Mouse (Mus musculus): ENCODE measurements around the gene Fam83c. TPM values are rescaled to one million over a fixed set of nuclear protein-coding genes. Genes with fewer than 3 reads are reported as not detected.
A peak's percentile ranks its signal among the peaks of the same experiment; 100 is the strongest.

The Fam83c gene
- total RNA-seq, 2 experiments from 2014 or later, result not detected

GRCm38 (mm10) chr2:155830841-155831240, 3.8 kb downstream of the Fam83c start:
- DNase-seq, result no peak

GRCm38 (mm10) chr2:155826630-155827424, 7.8 kb downstream of the Fam83c start, which contains the start of gene Eif6:
TSS of gene Eif6 (minus strand) at chr2:155826925.
- intact Hi-C loops (cut with DNase I), result no loop called here

More at GRCm38 (mm10) chr2:155830841-155831240, 3.8 kb downstream of the Fam83c start:
- intact Hi-C loops (cut with DNase I), result no loop called here

GRCm38 (mm10) chr2:155825904-155826629, 8.6 kb downstream of the Fam83c start:
- intact Hi-C loops (cut with DNase I), result no loop called here
- no peak for DNase-seq

More at GRCm38 (mm10) chr2:155826630-155827424, 7.8 kb downstream of the Fam83c start, which contains the start of gene Eif6:
- DNase-seq, result peak; percentile 89 to 92

DNA sequence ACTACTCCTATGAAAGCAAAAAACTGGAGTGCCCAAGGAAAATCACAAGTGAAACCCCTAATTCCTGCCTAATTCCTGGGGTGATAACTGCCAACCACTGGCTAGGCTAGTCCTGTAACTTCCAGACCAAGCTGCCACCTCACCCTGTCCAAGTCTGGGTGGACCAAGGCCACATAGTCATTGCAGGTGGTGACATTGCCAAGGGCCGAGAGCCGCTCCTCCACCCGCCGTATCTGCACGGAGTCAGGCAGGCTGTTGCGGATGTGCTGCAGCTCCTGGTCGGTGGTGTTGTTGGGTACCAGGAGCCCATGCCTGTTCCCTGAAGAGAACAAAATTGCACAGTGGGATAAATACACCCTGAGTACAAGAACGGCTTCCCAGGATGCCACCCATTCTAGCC, 10.9 kb downstream of the Fam83c start:
- intact Hi-C loops (cut with DNase I), result no loop called here
- DNase-seq, result no peak

GRCm38 (mm10) chr2:155820779-155821178, 13.9 kb downstream of the Fam83c start:
- intact Hi-C loops (cut with DNase I), result no loop called here

GRCm38 (mm10) chr2:155819449-155820251, 15.0 kb downstream of the Fam83c start:
- DNase-seq, result no peak
- intact Hi-C loops (cut with DNase I), result no loop called here

More at GRCm38 (mm10) chr2:155820779-155821178, 13.9 kb downstream of the Fam83c start:
- no peak for DNase-seq

DNA sequence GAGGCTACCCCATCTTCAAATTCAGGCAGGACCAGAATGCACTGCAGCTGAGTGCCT, 15.4 kb downstream of the Fam83c start, which contains the start of gene BC029722:
Gene BC029722 (minus strand): TSS at position 35 of the 57 bp plus-strand sequence.
- no peak for DNase-seq
- intact Hi-C loops (cut with DNase I), result no loop called here

GRCm38 (mm10) chr2:155818596-155819391, 15.9 kb downstream of the Fam83c start:
- intact Hi-C loops (cut with DNase I), result no loop called here
- DNase-seq, result peak; percentile 96

DNA sequence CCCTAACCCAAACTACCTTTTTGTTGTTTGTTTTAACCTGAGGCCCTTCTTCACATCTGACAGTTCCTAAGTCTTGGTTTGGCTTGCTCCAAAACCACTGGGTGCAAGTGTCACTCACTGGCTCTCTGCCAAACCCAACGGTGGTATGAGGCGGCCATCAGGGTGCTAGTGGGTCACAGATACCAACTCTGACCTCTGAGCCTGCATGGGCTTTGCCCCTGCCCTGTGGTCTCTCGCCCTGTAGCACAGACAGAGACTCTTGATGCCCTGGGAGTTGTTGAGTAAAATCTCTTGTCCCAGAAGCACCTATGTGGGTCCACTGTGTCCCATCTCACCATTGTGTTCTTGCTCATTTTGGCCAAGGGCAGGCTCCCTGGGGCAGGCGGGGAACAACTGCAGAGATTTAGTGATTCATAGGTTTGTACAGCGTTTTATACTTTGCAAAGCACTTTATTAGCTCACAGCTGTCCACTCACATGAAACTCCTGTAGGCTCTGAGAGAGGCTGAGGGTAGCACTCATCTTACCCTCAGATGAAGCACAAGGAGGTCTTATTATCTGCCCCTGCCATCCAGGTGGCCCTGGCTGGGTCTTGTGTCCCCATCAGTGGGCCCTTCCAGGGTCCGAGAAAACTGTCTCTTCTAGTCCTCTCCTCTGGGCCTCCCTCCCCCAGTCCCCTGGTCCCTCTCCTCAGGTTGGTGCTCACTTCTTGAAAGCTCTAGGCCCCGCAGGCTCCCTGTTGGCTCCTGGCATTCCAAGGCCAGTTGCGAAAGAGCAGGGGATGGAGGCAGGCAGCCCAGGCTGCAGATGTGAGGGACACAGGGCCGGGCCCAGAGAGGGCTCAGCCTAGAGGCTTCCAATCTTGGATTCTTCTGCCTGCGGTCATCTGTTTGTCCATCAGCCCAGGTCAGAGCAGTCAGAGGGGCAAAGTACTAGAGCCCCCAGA, 17.1 kb downstream of the Fam83c start:
- no peak for DNase-seq

DNA sequence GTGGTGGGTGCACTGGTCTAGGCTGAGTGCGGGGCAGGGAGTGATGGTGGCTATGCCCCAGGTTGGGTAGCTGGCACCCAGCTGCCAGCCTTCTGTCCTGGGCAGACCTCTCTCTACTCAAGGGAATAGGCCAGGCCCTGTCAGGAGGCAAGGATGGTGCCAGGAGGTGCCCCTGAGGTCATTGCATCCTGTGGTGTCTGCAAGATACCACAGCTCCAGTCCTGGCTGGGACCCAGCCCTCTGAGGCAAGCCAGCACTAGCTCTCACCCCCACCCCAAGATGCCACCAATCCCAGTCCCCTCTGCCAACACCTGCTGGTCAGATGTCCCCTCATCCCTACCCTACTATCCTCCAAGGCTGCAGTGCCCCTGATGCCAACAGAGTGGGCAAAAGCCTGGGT, 18.5 kb downstream of the Fam83c start:
- intact Hi-C loops (cut with DNase I), result no loop called here
- no peak for DNase-seq

More for the DNA sequence above, 17.1 kb downstream of the Fam83c start:
- intact Hi-C loops (cut with DNase I), result no loop called here

GRCm38 (mm10) chr2:155814829-155815228, 19.8 kb downstream of the Fam83c start:
- DNase-seq, result no peak
- intact Hi-C loops (cut with DNase I), result loop anchor here (5.0 kb wide), 1 partner anchor 118 kb away; no protein-coding TSS in a partner anchor

DNA sequence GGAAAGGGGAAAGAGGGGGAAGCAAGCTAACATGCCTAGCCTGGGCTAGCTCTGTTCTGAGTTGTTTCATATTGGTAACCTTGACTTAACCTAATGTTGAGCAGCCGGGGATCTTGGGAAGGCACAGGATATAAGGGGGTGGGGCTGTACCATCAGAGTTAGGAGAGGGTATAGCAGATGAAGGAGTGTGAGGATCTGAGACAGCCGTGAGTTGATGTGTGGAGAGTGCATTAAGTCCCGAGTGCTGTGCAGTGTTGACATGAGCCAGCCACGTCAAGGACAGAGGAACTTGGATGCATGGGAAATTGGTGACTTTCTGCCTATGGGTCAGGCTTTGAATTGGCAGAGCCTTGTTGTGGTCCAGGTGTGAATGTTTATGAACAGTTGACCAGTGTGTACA, 22.0 kb downstream of the Fam83c start:
- intact Hi-C loops (cut with DNase I), result loop anchor here (5.0 kb wide), 1 partner anchor 115 kb away; no protein-coding TSS in a partner anchor
- no peak for DNase-seq

DNA sequence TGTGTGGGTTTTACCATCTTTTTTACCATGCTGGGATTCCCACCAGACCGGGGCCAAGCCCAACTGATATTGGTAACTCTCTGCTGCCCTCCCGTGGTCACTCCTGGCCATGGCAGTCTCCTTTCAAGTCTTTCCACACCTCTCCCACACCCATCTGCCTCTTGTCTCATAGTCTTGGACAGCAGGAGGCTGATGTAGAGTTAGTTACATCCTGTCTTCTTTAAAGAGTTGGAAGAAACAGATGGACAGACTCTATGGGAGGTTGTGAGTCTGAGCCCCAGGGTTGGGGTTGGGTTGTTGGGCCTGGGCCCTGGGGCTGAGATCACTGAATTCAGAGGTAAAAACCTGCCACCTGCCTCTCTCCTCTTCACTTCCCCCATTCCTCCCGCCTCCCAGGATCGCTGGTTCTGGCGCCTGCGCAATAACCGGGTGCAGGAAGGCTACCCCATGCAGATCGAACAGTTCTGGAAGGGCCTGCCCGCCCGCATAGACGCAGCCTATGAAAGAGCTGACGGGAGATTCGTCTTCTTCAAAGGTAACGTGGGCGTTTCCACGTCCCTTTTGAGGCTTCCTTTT, 22.7 kb downstream of the Fam83c start:
- intact Hi-C loops (cut with DNase I), result loop anchor here (5.0 kb wide), 1 partner anchor 115 kb away; no protein-coding TSS in a partner anchor
- peak; percentile 65 to 82 for DNase-seq

DNA sequence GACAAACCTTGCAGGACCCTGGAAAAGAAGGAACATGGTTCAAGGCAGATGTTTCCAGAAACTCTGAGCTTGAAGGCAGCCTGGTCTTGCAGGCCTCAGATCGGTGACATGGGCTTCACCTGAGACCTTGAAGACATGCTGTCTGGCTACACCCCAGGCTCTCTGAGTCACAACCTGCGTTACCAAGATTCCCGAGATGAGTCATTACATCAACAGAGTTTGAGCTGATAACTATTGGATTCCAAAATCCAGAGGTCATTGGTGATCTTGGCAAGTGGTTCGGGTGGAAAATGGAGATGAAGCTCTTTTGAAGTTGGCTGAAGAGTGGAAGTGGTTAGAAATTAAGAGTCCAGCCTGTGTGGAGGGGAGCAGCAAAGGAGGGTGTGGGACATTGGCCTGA, 25.0 kb downstream of the Fam83c start:
- intact Hi-C loops (cut with DNase I), result loop anchor here (5.0 kb wide), 1 partner anchor 112 kb away; no protein-coding TSS in a partner anchor
- no peak for DNase-seq

DNA sequence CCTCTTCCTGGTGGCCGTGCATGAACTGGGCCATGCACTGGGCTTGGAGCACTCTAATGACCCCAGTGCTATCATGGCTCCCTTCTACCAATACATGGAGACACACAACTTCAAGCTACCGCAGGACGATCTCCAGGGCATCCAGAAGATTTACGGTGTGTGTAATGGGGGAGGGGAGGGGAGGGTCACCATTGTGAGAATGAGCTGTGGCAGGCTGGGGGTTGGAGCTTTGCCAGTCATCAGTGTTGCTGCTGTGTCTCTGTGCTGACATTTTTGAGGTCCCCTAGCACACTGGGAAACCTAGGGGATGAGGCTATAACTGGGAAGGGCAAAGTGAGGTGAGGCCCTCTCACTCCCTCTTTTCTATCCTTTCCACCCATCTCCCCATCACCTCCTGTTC, 27.2 kb downstream of the Fam83c start:
- intact Hi-C loops (cut with DNase I), result no loop called here
- DNase-seq, result no peak

DNA sequence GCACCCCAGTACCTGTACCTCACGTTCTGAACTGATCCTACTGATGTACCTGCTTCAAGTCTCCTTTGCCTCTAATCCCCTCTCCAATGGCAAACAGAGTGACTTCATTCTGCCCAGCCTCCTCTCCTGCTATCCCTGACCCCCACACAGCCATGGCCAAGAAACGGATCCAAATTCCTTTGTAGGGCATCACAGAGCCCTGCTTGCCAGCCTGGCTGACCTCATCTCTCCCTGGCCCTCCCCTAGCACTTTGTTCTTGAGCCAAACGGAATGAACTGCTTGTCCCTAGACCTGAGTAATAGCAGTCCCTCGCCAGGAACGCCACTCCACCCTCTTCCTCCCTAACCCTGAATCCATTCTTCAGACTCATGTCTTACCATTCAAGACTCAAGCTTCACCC, 28.1 kb downstream of the Fam83c start:
- intact Hi-C loops (cut with DNase I), result no loop called here
- DNase-seq, result peak; percentile 69 to 72

GRCm38 (mm10) chr2:155805925-155806255, 28.8 kb downstream of the Fam83c start:
- intact Hi-C loops (cut with DNase I), result no loop called here
- no peak for DNase-seq

DNA sequence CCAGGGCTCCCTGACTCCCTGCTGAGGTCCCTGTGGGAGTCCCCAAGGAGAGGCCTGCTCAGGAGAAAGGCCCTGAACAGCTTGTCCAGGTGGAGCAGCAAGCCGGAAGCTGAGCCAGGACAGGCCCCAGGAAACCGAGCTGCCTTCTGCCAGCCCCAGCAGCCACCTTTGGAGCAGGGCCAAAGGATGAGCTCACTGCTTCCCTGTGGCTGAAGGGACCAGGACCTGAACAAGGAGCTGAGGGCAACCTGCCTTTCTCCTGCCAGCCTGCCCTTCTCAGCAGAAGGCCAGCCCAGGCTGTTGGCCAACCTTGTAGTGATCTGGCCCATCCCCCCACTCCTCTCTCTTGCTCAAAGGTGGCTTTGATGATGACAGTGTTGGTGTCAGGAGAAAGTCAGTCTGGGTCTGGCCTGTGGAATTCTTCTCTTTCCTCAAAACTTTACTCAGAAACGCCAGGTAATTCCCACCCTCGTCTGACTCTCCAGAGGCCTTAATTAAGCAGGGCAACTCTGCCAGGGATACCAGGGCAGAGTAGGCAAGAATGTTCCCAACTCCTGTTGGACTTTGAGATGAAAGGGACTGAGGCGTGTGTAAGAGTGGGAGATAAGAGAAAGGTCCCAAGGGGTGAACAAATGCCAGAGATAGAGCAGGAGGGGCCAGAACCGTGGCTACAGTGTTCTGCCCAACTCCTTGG, 29.3 kb downstream of the Fam83c start:
- intact Hi-C loops (cut with DNase I), result no loop called here
- peak; percentile 58 to 66 for DNase-seq
